In genomic region chr2:4559211-4559882, GRCm38 (mm10) we compare ENCODE assay signal across 8 mouse cellular contexts.
DNase-seq lines count a peak whose midpoint lies in the region; ATAC-seq lines count a peak whose summit lies in the region.

No protein-coding gene starts in this region.

- peak overlapping the region; percentile 60 for H3K4me3 ChIP-seq in brown adipose tissue, adult 24 weeks (ENCODE audit: insufficient read depth, low read depth, low read length)
- H3K4me3 ChIP-seq in heart, embryonic 14.5 days (ENCODE audit: control insufficient read depth in 1 of 2, insufficient read depth in 1 of 2, low read depth in 1 of 2, low read length in 2 of 2): peak overlapping the region; percentile 57 to 58
- H3K4me3 ChIP-seq in liver, embryonic 12.5 days: peak overlapping the region; percentile 75
- H3K4me3 ChIP-seq in stomach, embryonic 14.5 days (ENCODE audit: low read depth, low read length): peak overlapping the region; percentile 39

- no peaks in the 10 kb centered on the region for H3K27me3 ChIP-seq in heart, embryonic 14.5 days (ENCODE audit: control insufficient read depth, insufficient read depth, low read length)
- H3K27me3 ChIP-seq in liver, embryonic 12.5 days (replicated peaks): no peaks in the 10 kb centered on the region
- H3K27me3 ChIP-seq in stomach, embryonic 14.5 days (ENCODE audit: control insufficient read depth, insufficient read depth, low read length): no peaks in the 10 kb centered on the region

- ATAC-seq in heart, embryonic 14.5 days (ENCODE audit: insufficient number of reproducible peaks, insufficient read depth, low FRiP score, low read depth): peak; percentile 83
- ATAC-seq in liver, embryonic 12.5 days: peak; percentile 58
- ATAC-seq in stomach, embryonic 14.5 days (ENCODE audit: insufficient number of reproducible peaks, insufficient read depth, low FRiP score, low read depth): peak; percentile 84

- H3K27ac ChIP-seq in brown adipose tissue, adult 24 weeks (replicated peaks; ENCODE audit: low read depth, low read length): peak overlapping the region; percentile 81
- peak overlapping the region; percentile 96 to 100 for H3K27ac ChIP-seq in heart, embryonic 14.5 days (replicated peaks in 1 of 2; ENCODE audit: control insufficient read depth in 1 of 2, insufficient read depth in 1 of 2, low read depth in 2 of 2, low read length in 2 of 2)
- peak overlapping the region; percentile 100 for H3K27ac ChIP-seq in liver, embryonic 12.5 days
- peak overlapping the region; percentile 96 for H3K27ac ChIP-seq in stomach, embryonic 14.5 days (ENCODE audit: low read length)

- peak overlapping the region; percentile 89 for H3K9ac ChIP-seq in heart, embryonic 14.5 days (ENCODE audit: low read length)
- H3K9ac ChIP-seq in liver, embryonic 12.5 days: peak overlapping the region; percentile 88
- H3K9ac ChIP-seq in stomach, embryonic 14.5 days (replicated peaks; ENCODE audit: low read depth, low read length): peak overlapping the region; percentile 41

- DNase-seq in CD8-positive naive resting alpha-beta T cell, adult 2 months (ENCODE audit: low read depth in 2 of 2, low spot score in 2 of 2): peak; percentile 36 to 47
- DNase-seq in fibroblast of lung, adult 2 months (ENCODE audit: low read depth): peak; percentile 76
- peak; percentile 91 for DNase-seq in kidney, postnatal 14 days
- peak; percentile 21 to 27 for DNase-seq in natural killer cell, adult 2 months (ENCODE audit: low spot score in 2 of 2)

- H3K36me3 ChIP-seq in heart, embryonic 14.5 days (ENCODE audit: control insufficient read depth, insufficient read depth, low read length): no peaks in the 10 kb centered on the region
- peaks cover 13% of the 10 kb centered on the region for H3K36me3 ChIP-seq in liver, embryonic 12.5 days
- H3K36me3 ChIP-seq in stomach, embryonic 14.5 days (ENCODE audit: control insufficient read depth, insufficient read depth, low read length): no peaks in the 10 kb centered on the region

- WGBS in heart, embryonic 14.5 days: under 1% methylated on average over 27 of the region's 27 CpGs
- under 1% methylated on average over 27 of the region's 27 CpGs for WGBS in liver, embryonic 12.5 days (ENCODE audit: insufficient replicate concordance)
- under 1% methylated on average over 27 of the region's 27 CpGs for WGBS in stomach, embryonic 14.5 days

- H3K9me3 ChIP-seq in heart, embryonic 14.5 days (ENCODE audit: control insufficient read depth, low read length): no peaks in the 10 kb centered on the region
- no peaks in the 10 kb centered on the region for H3K9me3 ChIP-seq in liver, embryonic 12.5 days (replicated peaks)
- no peaks in the 10 kb centered on the region for H3K9me3 ChIP-seq in stomach, embryonic 14.5 days (ENCODE audit: control insufficient read depth, low read depth, low read length)

- peak overlapping the region; percentile 75 for H3K4me2 ChIP-seq in heart, embryonic 14.5 days (ENCODE audit: low read length)
- H3K4me2 ChIP-seq in liver, embryonic 12.5 days: peak overlapping the region; percentile 79
- peak overlapping the region; percentile 76 for H3K4me2 ChIP-seq in stomach, embryonic 14.5 days (replicated peaks; ENCODE audit: low read depth, low read length)

- peaks cover 18% of the 10 kb centered on the region; the same call in 1 of the 2 replicates for H3K4me1 ChIP-seq in brown adipose tissue, adult 24 weeks (ENCODE audit: control insufficient read depth, insufficient read depth, insufficient read length, low read length)
- peaks cover 34 to 67% of the 10 kb centered on the region in 2 experiments for H3K4me1 ChIP-seq in heart, embryonic 14.5 days (ENCODE audit: control insufficient read depth in 2 of 2, insufficient read depth in 2 of 2, low read length in 2 of 2)
- H3K4me1 ChIP-seq in liver, embryonic 12.5 days: peaks cover 81% of the 10 kb centered on the region
- H3K4me1 ChIP-seq in stomach, embryonic 14.5 days (ENCODE audit: control insufficient read depth, insufficient read depth, low read length): peaks cover 48% of the 10 kb centered on the region

Comparison
In these comparisons a context has a peak if more than half of its experiments do, and no peak if none do; other contexts are left out.
1. Peak in every context shown above with its lines: DNase-seq, ATAC-seq, H3K4me3 ChIP-seq and H3K27ac ChIP-seq.
2. DNase-seq: peak in every context shown above with its lines; median percentile 91 in kidney, postnatal 14 days; 76 in fibroblast of lung, adult 2 months; 42 in CD8-positive naive resting alpha-beta T cell, adult 2 months; 24 in natural killer cell, adult 2 months.